Mouse (Mus musculus) olfactory bulb, adult 2 months (tissue): ENCODE measurements at regions not wholly inside any gene's neighbourhood (a gene's known extent, or its start where the extent isn't known, plus 50 kb on each side); places are given as distances from the start of the nearest gene placed in this dataset.

Source experiments
- CTCF ChIP-seq: fragments of 200-500 bp; IDR thresholded peaks from 2 replicates; pipeline ENCODE4 v1.5.1; 2012; ENCODE audit warnings: low read depth, mild to moderate bottlenecking, low read length, moderate library complexity; ENCODE audit not compliant: insufficient read depth
- POLR2A ChIP-seq: fragments of 200-500 bp; IDR thresholded peaks from 2 replicates; pipeline ENCODE4 v1.6.1; 2012; ENCODE audit warnings: mild to moderate bottlenecking, low read depth, low read length, moderate library complexity; ENCODE audit not compliant: insufficient read depth

- TF ChIP-seq CTCF: no peak
- no peak for TF ChIP-seq POLR2A
Observed at GRCm38 (mm10) chr5:64701219-64701779, 101.9 kb upstream of the Klf3 start.
